Mouse (Mus musculus): ENCODE data around the gene Tmem219.
A peak's percentile ranks its signal among the peaks of the same experiment; 100 is the strongest.

Gene Tmem219

GRCm38 (mm10) chr7:126922624-126923060 is at the start of gene Tmem219:
TSS of gene Tmem219 (minus strand) at chr7:126922917.
- DNase-seq (ENCODE audit: low spot score in 2 of 2): peak in 1 of 2 experiments; percentile 38

GRCm38 (mm10) chr7:126967361-126967760 is 44.6 kb upstream of the Tmem219 start:
- no peak for DNase-seq (ENCODE audit: low spot score in 2 of 2)

- DNase-seq (ENCODE audit: low spot score in 2 of 2): no peak
Measured at GRCm38 (mm10) chr7:126965568-126965967, 42.9 kb upstream of the Tmem219 start.

- no peak for DNase-seq (ENCODE audit: low spot score in 2 of 2)
Measured at GRCm38 (mm10) chr7:126963548-126964286, 41.0 kb upstream of the Tmem219 start.

- DNase-seq (ENCODE audit: low spot score in 2 of 2): no peak
Measured at GRCm38 (mm10) chr7:126961965-126962364, 39.2 kb upstream of the Tmem219 start.

GRCm38 (mm10) chr7:126961095-126961494 is 38.4 kb upstream of the Tmem219 start:
- DNase-seq (ENCODE audit: low spot score in 2 of 2): no peak

- DNase-seq (ENCODE audit: low spot score in 2 of 2): no peak
Measured at GRCm38 (mm10) chr7:126959780-126960179, 37.1 kb upstream of the Tmem219 start.

- DNase-seq (ENCODE audit: low spot score in 2 of 2): no peak
Measured at GRCm38 (mm10) chr7:126955125-126955524, 32.4 kb upstream of the Tmem219 start.

GRCm38 (mm10) chr7:126952646-126953045 is 29.9 kb upstream of the Tmem219 start:
- DNase-seq (ENCODE audit: low spot score in 2 of 2): no peak

GRCm38 (mm10) chr7:126951741-126952140 is 29.0 kb upstream of the Tmem219 start:
- DNase-seq (ENCODE audit: low spot score in 2 of 2): no peak

GRCm38 (mm10) chr7:126950647-126951615 is 28.2 kb upstream of the Tmem219 start:
- peak; percentile 59 to 65 for DNase-seq (ENCODE audit: low spot score in 2 of 2)

GRCm38 (mm10) chr7:126949793-126950646 is 27.3 kb upstream of the Tmem219 start, which contains the start of gene Sez6l2:
TSS of gene Sez6l2 (plus strand) at chr7:126950563.
- peak; percentile 90 to 92 for DNase-seq (ENCODE audit: low spot score in 2 of 2)

- peak; percentile 89 to 93 for DNase-seq (ENCODE audit: low spot score in 2 of 2)
Measured at GRCm38 (mm10) chr7:126949403-126949792, 26.7 kb upstream of the Tmem219 start, which contains the start of gene Asphd1. TSS of gene Asphd1 (minus strand) at chr7:126949582.

GRCm38 (mm10) chr7:126948626-126949025 is 25.9 kb upstream of the Tmem219 start:
- DNase-seq (ENCODE audit: low spot score in 2 of 2): no peak

- DNase-seq (ENCODE audit: low spot score in 2 of 2): no peak
Measured at GRCm38 (mm10) chr7:126946530-126946929, 23.8 kb upstream of the Tmem219 start.

GRCm38 (mm10) chr7:126941801-126942200 is 19.1 kb upstream of the Tmem219 start:
- no peak for DNase-seq (ENCODE audit: low spot score in 2 of 2)

- DNase-seq (ENCODE audit: low spot score in 2 of 2): no peak
Measured at GRCm38 (mm10) chr7:126941171-126941570, 18.5 kb upstream of the Tmem219 start.

- no peak for DNase-seq (ENCODE audit: low spot score in 2 of 2)
Measured at GRCm38 (mm10) chr7:126932652-126933051, 9.9 kb upstream of the Tmem219 start.

GRCm38 (mm10) chr7:126929046-126929445 is 6.3 kb upstream of the Tmem219 start:
- peak in 1 of 2 experiments; percentile 56 for DNase-seq (ENCODE audit: low spot score in 2 of 2)

- peak; percentile 93 to 94 for DNase-seq (ENCODE audit: low spot score in 2 of 2)
Measured at GRCm38 (mm10) chr7:126928384-126929037, 5.8 kb upstream of the Tmem219 start, which contains the start of gene Kctd13. TSS of gene Kctd13 (plus strand) at chr7:126928879.

GRCm38 (mm10) chr7:126926299-126926698 is 3.6 kb upstream of the Tmem219 start:
- no peak for DNase-seq (ENCODE audit: low spot score in 2 of 2)
